Mouse (Mus musculus) spleen, adult 12 weeks (tissue): ENCODE data around the gene Sema4b.

Source experiments
- DNase-seq: peaks from one replicate; pipeline ENCODE4 v3.0.0; 2022; ENCODE audit warnings: low spot score

Gene Sema4b

DNA sequence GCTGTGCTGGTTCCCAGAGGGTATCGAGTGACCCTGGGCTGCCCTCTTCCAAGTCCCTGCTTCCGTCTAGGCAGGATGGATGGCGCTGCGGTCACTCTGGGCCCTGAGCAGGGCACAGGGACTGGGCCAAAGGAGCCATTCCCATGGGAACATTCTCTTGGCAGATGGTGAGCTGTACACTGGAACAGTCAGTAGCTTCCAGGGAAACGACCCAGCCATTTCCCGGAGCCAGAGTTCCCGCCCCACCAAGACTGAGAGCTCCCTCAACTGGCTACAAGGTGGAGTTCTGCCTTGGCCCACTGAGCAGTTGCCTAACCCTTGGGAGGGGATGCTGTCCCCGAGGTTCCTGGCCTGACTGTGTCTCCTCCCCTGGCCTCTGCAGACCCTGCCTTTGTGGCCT is 29.9 kb downstream of the Sema4b start:
- no peak for DNase-seq

DNA sequence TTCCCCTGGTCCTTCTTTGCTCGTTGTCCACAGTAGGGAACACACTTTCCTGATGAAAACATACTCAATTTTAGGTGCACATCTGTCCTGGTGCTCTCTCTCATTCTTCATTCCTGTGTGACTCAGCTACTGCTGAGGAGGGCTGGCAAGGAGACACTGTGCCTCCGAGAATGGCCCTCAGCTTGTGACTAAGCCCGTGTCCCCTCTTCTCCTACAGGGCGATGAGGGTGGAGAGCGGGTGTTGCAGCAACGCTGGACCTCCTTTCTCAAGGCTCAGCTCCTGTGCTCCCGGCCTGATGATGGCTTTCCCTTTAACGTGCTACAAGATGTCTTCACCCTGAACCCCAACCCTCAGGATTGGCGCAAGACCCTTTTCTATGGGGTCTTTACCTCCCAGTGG is 32.0 kb downstream of the Sema4b start:
- no peak for DNase-seq

DNA sequence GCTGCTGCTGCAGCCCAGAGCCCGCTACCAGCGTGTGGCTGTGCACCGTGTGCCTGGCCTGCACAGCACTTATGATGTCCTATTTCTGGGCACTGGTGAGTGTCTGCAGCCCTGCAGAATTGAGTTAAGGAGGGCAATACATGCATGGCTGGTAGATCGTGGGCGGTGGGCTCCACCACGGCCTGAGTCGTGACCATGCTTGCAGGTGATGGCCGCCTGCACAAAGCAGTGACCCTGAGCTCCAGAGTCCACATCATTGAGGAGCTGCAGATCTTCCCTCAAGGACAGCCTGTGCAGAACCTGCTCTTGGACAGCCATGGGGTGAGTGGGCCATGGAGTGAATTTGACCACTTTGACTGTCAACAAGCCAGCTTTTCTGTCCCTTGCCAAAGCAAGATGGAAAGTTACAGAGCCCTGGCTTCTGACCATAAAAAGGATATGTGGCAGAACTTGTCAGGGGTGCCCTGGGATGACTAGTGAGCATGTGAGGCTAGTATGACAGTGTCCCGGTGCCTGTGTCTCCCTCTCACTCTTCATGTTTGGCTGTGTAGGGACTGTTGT is 33.7 kb downstream of the Sema4b start:
- DNase-seq, result no peak

DNA sequence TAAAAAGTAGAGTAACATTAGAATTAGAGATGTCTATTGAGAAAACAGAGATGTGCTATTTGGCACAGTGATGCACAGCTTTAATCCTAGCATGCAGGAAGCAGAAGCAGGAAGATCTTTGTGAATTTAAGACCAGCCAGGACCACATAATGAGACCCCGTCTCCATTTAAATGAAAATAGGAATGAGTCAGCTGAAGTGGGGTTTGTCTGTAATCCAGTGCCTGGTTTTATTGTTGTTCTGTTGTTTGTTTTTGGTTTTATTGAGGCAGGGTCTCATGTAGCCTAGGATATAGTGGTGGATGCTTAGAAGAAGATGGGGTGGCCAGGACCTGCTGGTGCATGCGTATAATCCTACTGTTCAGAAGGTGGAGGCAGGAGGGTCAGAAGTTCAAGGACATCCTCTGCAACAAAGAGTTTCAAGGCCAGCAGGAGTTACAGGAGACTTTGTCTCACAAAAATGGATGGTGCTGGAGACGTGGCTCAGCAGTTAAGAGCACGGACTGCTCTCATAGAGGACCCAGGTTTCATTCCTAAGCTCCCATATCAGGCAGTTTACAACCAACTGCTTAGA is 34.6 kb downstream of the Sema4b start:
- no peak for DNase-seq

DNA sequence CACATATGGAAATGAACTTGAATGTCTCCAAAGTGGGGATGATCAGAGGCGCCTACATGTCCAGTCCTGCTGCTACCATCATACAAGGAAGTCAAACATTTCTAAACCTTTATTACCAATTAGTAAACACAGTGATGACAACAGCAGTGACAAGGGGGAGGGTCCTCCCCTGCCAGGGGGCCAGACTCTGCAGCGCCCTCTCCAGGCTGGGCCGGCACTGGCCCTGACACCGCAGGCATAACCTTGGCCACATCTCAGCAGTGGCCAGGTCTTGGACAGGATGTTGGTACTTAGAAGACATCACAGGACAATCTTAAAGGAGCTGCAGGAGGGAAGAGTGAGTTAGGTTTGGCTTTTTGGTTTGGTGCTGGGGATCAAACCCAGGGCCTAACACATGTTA is 40.4 kb downstream of the Sema4b start:
- DNase-seq, result no peak

DNA sequence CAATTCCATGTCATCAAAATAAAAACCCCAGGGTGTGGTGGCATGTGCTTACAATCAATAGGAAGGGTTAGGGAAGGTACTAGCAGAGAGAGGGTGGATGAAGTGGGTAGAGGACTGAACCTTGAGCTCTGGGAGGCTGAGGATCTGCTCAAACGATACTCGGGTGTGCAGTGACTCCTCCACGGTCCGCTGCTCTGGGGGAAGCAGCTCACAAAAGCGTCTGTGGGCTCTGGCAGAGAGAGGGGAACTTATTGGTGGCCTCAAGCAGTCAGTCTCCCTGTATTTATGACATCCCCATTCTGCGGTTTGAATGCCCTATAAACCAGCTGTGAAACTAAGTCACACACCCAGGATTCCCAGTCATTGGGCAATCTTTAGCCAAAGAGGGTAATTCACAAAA is 43.6 kb downstream of the Sema4b start:
- no peak for DNase-seq

DNA sequence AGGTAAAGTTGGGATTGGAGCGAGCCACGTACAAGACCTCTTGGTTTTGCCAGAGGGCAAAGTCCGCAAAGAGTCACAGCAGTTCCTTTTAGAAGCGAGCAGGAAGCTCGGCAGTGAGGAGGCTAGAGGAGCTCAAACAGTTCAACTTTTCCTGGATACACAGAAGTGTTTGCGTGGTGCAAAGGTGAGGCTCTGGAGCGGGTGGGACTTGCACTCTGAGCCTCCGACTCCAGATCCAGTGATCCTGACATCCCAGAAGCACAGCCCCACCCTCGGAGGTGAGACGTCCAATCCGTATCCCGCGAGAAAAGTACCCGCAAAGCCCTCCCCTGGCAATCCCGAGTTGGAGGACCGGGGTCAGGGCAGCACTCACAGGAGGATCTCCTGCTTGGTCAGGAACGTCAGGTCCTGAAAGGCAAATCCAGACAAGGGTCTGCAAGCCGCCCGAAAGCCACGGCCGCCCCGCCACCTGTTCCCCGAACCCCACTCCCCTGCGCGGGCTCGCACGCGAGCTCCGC is 45.4 kb downstream of the Sema4b start:
- no peak for DNase-seq

DNA sequence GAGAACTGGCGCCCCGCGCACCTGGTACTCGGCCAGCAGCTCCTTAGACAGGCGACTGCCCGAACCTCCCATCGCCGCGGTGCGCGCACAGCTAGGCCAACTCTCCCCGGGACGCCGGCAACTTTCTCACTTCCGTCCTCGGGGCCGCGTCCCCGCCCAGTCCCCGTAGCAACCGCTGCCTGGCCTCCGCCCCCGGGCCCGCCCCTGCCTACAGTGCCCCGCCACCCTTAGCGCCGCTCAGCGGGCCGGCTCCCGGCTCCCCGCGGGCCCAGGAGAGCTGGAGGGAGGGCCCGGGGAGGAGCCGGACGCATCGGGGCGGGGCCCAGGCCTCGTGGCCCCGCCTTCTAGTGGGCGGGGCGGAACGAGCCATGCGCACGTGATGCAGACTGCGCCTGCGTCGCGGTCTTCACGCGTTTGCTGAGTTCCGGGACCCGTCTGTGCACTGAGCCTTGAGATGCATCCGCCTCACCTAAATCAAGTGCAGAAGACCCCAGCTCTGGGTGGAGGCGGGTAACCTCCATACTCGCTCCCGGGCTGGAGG is 45.9 kb downstream of the Sema4b start, which contains the start of the genes Cib1 and Gdpgp1:
Gene Cib1, minus strand, starts transcription at position 325 of the 541 bp plus-strand sequence.
Gene Gdpgp1, plus strand, starts transcription at position 377 of the 541 bp plus-strand sequence.
- peak; percentile 100 for DNase-seq

DNA sequence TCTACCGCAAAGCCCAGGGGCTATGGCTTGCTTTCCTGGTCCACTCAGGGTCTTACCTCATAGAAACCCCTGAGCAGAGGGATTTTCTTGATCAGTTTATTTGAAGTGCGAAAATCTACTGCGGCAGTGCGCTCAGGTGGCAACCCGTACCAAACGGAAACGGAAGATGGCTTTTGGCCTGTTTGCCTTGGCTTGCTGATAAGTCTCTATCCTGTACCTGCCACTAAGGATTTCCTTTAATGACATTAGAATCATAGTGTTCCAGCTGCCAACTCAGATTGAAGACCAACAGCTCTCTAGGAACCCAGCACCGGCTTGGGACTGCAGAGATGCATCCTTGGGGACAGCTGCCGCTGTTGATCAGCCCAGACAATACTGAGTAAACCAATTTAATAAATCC is 47.2 kb downstream of the Sema4b start:
- DNase-seq, result no peak

DNA sequence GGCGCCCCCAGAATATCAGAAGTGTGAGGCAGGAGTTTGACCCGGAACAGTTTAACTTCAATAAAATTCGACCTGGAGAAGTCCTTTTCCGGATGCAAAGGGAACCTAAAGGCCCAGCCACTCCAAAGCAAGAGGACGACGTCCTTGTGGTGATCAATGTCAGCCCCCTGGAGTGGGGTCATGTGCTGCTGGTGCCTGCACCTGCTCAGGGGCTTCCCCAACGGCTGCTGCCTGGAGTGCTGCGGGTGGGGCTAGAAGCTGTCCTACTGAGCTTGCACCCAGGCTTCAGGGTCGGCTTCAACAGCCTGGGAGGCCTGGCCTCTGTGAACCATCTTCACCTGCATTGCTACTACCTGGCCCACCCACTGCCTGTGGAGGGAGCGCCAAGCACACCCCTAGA is 51.9 kb downstream of the Sema4b start:
- DNase-seq, result no peak

DNA sequence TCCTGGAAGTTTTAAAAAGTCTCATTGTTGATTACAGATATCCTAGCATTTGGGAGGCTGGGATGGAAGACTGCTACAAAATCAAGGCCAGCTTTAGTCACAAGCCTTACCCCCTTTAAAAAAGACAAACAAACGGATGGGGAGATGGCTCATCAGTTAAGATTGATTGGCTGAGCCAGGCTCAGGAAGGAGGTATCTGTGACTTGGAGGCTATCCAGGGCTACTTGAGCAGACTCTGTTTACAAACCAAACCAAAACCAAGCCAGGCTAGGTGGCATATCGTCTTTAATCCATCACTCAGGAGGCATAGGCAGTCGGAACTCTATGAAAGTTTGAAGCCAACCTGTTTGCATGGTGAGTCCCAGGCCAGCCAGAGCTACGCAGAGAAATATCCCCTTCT is 55.0 kb downstream of the Sema4b start:
- DNase-seq, result no peak

DNA sequence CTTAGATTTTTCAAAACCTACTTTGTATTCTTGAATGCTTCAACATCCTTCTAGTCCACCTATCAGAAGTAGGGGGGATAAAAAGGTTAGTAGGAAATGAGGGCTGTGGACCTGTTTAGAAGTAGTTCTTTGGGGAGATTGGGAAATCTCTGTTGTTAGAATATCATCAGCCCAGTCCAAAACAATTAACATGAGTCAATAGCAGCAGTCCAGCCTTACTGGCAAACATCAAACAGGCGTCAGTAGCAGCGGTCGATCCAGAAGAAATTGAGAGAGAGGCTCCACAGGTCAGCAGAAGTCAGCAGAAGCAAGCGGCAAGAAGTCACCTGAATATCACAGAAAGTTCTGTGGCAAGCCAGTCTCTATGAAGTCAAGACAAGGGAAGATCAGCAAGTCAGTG is 58.2 kb downstream of the Sema4b start:
- no peak for DNase-seq

DNA sequence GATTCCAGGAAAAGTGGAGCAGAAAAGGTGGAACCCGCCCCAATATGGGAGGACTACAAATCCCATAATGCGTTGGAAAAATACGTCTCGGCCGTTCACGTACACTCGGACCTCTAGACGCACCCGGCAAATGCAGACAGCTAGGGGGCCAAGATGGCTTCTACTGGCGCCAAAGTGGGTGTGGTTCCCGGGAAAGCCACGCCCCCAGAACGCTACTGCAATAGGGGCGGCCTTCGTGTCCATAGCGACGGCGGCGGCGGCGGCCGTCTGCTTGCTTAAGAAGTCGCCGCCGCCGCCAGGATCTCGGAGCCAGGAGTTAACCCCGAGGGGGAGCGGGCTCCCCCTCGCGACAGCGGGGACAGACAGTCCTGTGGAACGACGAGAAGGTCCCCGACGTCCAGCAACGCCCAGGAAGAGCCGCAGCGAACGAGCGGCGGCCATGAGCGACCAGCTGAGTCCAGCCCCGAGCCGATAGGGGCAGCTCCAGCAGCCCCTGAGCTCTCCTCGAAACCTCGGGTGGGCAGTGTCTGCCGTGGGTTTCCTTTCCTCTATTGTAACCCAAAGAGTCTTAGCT is 59.6 kb downstream of the Sema4b start, which contains the start of gene Ttll13:
Gene Ttll13, plus strand, starts transcription at position 229 of the 574 bp plus-strand sequence.
- peak; percentile 89 for DNase-seq

DNA sequence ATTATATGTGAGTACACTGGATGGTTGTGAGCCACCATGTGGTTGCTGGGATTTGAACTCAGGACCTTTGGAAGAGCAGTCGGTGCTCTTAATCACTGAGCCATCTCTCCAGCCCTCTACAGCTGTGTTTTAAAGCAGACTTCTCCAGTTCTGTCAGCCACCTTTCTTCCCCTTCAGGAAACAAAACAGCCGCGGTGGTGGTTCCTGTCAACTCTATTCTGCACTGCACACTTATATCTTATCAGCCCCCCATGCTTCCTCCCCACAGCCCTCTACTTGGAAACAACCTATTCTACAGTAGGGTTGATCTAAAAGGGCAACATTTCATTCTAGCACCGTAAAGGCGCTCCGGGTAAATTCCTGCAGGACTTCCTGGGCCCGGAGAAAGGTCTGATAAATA is 60.2 kb downstream of the Sema4b start:
- no peak for DNase-seq

DNA sequence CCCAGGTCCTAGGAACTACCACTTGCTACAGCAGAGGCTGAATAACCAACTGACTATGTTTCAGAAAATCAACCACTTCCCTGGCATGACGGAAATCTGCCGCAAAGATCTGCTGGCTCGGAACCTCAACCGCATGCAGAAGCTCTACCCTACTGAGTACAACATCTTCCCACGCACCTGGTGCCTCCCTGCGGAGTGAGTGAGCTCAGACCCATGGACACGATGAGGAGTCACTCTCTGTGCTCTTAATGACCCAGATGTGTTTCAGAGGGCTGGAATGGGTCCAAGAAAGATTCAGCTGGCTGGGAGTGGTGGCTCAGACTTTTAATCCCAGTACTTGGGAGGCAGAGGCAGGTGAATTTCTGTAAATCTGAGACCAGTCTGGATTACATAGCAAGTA is 65.8 kb downstream of the Sema4b start:
- no peak for DNase-seq

DNA sequence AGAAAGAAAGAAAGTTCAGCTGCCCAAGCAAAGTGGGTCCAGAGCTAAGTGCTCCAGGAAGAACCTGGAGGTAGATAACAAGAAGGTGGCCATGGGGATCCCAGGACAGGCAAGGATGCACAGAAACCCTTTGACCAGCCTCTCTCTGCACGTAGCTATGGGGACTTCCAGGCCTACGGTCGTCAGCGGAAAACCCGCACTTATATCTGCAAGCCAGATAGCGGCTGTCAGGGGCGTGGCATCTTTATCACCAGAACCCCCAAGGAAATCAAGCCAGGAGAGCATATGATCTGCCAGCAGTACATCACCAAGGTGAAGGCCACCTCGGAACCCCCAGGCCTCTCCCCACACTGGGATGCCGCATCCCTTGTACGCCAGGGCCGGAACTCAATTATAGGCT is 66.2 kb downstream of the Sema4b start:
- no peak for DNase-seq

DNA sequence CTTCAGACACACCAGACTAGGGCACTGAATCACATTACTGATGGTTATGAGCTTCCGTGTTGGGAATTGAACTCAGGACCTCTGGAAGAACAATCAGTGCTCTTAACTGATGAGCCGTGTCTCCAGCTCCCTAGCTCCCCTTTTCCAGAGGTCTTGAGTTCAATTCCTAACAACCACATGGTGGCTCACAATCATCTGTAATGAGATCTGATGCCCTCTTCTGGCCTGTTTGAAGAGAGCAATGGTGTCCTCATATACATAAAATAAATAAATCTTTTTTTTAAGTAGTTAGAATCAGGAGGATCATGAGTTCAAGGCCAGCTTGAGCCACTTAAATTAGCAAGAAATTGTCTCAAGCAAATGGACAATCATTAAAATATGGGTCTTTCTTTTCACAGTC is 69.3 kb downstream of the Sema4b start:
- no peak for DNase-seq

DNA sequence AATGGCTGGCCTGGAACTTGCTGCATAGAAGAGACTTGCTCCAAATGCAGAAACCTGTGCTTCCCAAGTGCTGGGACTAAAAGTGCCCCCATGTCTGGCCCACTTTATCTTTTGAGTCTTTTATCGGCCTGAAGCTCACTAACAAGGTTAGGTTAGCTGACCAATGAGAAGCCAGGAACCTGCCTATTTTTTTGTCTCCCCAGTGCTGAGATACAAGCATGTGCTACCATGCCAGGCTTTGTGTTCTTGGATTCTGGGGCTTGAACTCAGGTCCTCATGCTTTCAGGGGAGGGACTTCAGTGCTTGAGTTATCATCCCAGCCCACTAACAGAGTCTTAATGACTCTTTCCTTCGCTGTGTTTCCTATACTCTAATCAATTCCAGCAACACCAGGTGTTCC is 71.1 kb downstream of the Sema4b start:
- DNase-seq, result no peak

DNA sequence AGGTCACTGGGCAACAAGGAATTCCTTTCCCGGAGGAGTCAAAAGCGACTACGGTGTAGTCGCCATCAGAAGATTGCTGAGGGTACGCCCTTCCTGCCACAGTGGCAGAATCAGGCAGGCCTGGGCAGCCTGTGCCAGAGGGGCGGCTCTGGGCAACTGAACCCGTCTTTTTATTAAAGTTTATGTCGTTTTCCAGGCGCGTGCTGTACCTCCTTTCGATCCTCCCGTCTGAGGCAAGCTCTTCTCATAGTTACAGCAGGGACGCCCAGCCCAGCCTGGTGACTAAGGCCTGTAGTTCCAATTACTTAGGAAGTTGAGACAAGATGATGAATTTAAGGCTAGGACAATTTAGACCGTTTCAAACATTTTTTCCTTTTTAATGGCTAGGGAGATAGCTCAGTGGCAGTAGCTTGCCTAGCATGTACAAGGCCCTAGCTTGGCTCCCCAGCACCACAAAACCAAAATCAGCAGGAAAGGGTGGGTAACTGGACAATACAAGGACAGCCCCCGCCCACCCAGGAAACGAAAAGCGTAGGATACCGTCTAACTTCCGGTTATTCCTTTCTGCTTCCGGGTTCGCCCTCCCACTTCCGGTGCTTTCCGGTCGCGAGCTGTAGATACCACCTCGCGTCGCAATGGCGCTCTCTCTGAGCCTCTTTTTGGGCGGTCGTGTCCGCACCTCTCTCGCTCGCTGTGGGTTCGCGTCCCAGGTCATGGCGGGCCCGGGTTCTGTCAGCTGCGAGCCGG is 74.2 kb downstream of the Sema4b start, which contains the start of gene Ngrn:
Gene Ngrn, plus strand, starts transcription at position 591 of the 747 bp plus-strand sequence.
- DNase-seq, result peak; percentile 76

DNA sequence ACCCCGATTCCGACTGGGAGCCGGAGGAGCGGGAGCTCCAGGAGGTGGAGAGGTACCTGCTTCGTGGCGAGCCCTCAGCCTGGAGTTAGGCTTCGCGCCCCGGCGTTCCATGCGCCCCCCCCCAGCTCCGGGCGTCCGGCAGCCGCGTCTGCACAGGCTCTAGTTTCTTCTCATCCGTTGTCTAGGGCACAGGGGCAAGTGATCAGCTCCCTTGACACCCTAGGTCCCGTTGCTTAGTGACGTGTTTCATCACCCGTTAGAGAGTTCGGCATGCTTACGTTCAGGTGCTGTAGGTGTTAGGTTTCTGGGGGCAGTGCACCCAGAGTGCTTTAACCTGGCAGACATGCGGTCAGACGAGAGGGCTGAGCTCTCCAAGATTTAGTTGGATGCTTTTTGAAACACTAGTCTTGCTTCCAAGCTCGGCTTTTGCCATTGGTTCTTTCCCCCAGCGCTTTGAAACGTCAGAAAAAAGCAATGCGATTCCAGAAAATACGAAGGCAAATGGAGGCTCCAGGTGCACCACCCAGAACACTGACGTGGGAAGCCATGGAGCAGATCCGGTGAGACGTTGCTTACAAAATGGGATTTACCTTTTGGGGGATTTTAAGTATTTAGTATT is 74.8 kb downstream of the Sema4b start:
- no peak for DNase-seq

DNA sequence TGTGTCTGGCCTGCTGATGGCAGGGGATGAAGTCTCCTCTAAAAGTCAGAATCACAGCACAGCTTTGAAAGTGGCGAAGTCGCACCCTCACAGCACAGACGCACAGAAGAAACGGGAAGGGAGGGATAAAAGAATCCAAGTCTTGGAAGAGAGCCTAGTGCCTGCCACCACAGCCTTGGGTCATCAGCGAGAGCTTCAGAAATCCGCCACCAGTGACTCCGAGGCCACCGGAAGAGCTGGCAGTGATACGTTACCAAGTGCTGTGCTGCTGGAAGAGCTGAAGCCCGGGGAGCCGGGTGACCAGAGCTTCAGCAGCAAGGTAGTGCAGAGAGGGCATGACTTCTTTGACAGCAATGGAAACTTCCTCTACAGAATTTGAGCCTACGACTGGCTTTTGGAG is 78.0 kb downstream of the Sema4b start:
- no peak for DNase-seq

DNA sequence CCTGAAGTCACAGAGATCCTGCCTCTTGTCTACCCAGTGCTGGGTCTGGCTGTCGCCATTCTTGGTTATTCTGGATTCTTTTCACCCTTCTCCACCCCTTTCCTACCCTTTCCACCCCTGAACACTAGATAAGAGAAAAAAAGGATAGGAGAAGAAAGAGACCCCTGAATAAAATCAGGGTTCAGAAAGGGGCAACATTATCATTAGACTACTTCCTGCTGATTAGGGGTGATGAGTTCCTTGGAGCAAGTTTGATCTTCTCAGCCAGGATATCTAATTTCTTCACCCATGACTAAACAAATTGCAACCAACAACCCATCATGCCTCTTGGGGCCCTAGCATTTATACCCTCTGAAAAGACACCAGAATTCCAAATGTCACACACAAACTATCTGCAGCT is 81.1 kb downstream of the Sema4b start:
- no peak for DNase-seq
